Mouse (Mus musculus): Measurements from ENCODE around the gene Stac3.

DNA sequence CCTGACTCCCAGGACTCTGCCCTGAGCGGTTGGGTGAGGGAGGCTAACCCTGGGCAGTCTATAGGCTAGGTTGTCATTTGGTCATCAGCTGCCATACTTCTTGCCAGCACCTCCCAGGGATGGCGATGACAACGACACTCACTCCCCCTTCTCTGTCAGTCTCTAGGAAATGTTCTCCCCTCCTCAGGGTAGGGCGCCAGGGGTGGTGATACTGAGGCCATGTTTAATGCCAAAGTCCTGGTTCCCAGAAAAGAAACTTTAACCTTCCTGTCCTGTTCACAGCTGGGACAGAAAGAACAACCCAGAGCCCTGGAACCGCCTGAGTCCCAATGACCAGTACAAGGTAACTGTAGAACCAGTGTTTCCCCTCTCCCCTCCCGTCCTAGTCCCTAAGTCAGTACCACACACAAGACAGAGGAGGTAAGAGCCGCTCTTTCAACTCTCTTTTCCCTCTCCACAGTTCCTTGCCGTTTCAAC is 14.5 kb downstream of the Stac3 start:
- TF ChIP-seq GATA1 (IDR thresholded peaks at IDR 0.05; ENCODE audit: low read length), result no peak
- no peak for TF ChIP-seq TAL1 (IDR thresholded peaks at IDR 0.05; ENCODE audit: low read length)
